Comparison of ENCODE assay signal across 15 mouse cellular contexts in genomic region chr6:34483811-34484210, GRCm38 (mm10).
"Had no signal": no experiment of that assay in that cellular context is flagged by ENCODE, and none has a peak within 500 bp of the region (broad histone marks: within the 10 kb centered on the region; RNA-seq: fewer than 3 reads in every experiment).

No protein-coding gene starts in this region.

- H3K27ac ChIP-seq: kidney, postnatal 0 days; midbrain, embryonic 12.5 days; neural tube, embryonic 13.5 days had no signal

- ATAC-seq: midbrain, embryonic 16.5 days had no signal

- H3K27me3 ChIP-seq: midbrain, embryonic 12.5 days; neural tube, embryonic 13.5 days had no signal

- H3K9me3 ChIP-seq: midbrain, embryonic 12.5 days; neural tube, embryonic 13.5 days had no signal

- DNase-seq: kidney, adult 11 months; kidney, adult 9 months; kidney, postnatal 36 days; layer of hippocampus, adult 9-11 months; layer of hippocampus, postnatal 36 days; lung, adult 18-20 months; retina, postnatal 1 day; right cerebral cortex, postnatal 4 days; spleen, adult 18-20 months; thymus, adult 18-20 months; thymus, postnatal 14 days had no signal

- H3K4me3 ChIP-seq: midbrain, embryonic 12.5 days; neural tube, embryonic 13.5 days had no signal

- H3K9ac ChIP-seq: midbrain, embryonic 12.5 days; neural tube, embryonic 13.5 days had no signal

- H3K4me2 ChIP-seq: midbrain, embryonic 12.5 days; neural tube, embryonic 13.5 days had no signal
